Mouse (Mus musculus): ENCODE measurements at regions not wholly inside any gene's neighbourhood (a gene's known extent, or its start where the extent isn't known, plus 50 kb on each side); places are given as distances from the start of the nearest gene placed in this dataset.

- no peak for DNase-seq
Observed at GRCm38 (mm10) chr16:95886131-95886530, 104.6 kb downstream of the Psmg1 start.

DNA sequence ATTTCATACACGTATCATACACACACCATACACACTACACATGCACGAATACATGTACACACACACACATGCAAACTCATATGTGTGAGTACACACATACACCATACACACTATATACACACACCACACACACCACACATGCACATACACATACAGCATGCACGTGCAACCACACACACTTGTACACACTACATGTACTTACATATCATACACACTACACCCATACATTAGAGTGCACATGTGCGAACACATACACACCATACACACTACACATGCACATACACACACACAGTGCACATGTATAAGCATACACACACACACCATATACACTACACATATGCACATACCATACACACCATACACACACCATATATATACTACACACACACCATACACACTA, 117.5 kb downstream of the Psmg1 start:
- DNase-seq = no peak

- DNase-seq = no peak
Observed at GRCm38 (mm10) chr16:95872436-95872835, 118.3 kb downstream of the Psmg1 start.

GRCm38 (mm10) chr16:95870291-95870690, 120.5 kb downstream of the Psmg1 start:
- DNase-seq = no peak

DNA sequence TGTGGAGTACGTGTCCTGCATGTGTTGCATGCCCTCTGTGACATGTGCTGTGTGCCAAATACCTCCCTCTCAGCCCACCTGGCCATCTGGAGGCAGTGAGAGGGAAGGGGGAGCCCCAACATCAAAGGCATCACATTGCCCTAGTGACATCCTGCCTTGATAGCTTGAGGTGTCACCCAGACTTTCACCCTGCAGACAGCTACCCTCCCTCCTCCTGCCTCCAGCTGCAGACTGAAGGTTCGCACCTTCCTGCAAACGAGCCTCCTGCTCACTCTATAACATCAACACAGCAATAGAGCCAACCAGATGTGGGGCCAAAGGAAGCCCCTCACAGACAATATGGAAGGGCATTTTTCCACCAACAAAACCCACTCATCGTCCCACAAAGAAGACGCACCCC, 121.3 kb downstream of the Psmg1 start:
- no peak for DNase-seq

DNA sequence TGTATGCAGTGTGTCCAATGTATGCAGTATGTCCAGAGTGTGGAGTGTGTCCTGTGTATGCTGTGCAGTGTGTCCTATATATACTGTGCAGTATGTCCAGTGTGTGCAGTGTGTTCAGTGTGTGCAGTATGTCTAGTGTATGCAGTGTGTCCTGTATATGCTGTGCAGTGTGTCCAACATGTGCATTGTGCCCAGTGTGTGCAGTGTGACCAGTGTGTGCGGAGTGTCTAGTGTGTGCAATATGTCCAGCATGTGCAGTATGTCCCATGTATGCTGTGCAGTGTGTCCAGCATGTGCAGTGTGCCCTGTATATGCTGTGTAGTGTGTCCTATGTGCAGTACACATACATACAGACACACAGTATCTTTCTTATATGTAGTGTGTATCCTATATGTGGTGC, 121.9 kb downstream of the Psmg1 start:
- DNase-seq = no peak

GRCm38 (mm10) chr16:95867516-95867915, 123.2 kb downstream of the Psmg1 start:
- no peak for DNase-seq

DNA sequence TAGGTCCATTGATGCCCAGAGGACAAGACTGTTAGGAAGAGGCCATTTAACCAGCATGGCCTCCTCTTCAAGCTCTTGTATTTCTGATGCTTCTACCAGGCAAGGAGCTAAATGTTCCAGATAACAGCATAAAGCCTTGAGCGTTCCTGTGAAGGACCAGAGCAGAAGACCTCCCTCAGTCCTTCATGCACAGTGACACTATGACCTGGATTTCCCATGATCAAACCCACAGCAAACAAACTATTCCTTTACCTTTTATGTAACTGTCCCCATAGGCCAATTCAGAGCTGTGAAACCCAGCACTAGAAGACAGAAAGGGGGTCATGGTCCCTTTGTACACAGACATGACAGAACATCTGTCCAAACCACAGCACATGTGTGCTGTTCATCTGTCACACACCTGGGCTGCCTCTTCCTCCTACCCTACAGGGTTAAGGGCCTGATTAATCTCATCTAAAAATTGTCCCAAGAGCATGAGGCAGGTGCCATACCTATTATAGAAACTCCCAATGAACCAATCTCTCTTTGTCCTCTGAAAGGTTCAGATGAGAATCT, 123.8 kb downstream of the Psmg1 start:
- no peak for DNase-seq

GRCm38 (mm10) chr16:95865603-95866002, 125.2 kb downstream of the Psmg1 start:
- no peak for DNase-seq

GRCm38 (mm10) chr16:95864646-95865045, 126.1 kb downstream of the Psmg1 start:
- no peak for DNase-seq

GRCm38 (mm10) chr16:95864106-95864505, 126.7 kb downstream of the Psmg1 start:
- DNase-seq = peak in 1 of 2 experiments; percentile 4

DNA sequence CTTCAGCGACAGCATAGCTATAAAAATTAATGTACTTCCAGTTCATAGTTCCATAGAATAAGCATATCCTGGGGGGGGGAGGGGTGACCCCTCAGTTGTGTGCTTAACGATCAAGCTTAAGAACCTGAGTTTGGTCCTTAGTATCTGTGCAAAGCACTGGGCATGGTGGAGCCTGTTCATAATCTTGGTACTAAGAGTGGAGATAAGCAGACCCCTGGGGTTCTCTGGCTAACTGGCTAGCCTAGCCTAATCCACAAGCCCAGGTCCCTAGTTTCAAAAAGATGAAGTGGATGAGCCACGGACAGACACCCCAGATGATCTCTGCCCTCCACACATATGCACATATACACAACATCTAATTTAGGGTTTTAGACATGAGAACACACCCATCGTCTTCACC, 127.2 kb downstream of the Psmg1 start:
- no peak for DNase-seq

DNA sequence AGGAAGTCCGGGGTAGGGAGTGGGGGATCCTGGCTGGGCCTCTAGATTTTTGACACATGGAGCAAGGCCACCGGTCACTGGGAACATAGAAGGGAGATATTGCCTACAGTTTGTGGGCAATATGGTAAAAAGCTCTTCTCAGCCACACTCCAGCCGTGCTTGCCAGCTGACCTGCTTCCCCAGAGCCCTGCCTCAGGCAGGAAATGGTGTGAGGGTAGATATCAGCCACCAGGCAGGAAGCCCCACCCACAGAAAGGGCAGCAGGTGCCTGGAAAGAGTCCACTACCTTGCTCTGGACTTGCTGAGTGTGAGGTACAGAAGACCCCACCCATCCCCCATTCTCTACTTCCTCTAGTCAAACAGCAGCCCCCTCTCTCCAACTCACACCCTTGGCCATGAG, 128.1 kb downstream of the Psmg1 start:
- DNase-seq = no peak

GRCm38 (mm10) chr16:95861231-95861690, 129.5 kb downstream of the Psmg1 start:
- DNase-seq = no peak

GRCm38 (mm10) chr16:95860810-95861209, 129.9 kb downstream of the Psmg1 start:
- no peak for DNase-seq

- DNase-seq = no peak
Observed at GRCm38 (mm10) chr16:95860111-95860510, 130.6 kb downstream of the Psmg1 start.

- no peak for DNase-seq
Observed at GRCm38 (mm10) chr16:95857403-95857802, 133.4 kb downstream of the Psmg1 start.

- peak in 1 of 2 experiments; percentile 9 for DNase-seq
Observed at GRCm38 (mm10) chr16:95855230-95855629, 135.5 kb downstream of the Psmg1 start.

GRCm38 (mm10) chr16:95851907-95852306, 138.9 kb downstream of the Psmg1 start:
- no peak for DNase-seq

GRCm38 (mm10) chr16:95848555-95849082, 142.1 kb downstream of the Psmg1 start:
- DNase-seq = no peak

GRCm38 (mm10) chr16:95847765-95848483, 142.8 kb downstream of the Psmg1 start:
- no peak for DNase-seq

DNA sequence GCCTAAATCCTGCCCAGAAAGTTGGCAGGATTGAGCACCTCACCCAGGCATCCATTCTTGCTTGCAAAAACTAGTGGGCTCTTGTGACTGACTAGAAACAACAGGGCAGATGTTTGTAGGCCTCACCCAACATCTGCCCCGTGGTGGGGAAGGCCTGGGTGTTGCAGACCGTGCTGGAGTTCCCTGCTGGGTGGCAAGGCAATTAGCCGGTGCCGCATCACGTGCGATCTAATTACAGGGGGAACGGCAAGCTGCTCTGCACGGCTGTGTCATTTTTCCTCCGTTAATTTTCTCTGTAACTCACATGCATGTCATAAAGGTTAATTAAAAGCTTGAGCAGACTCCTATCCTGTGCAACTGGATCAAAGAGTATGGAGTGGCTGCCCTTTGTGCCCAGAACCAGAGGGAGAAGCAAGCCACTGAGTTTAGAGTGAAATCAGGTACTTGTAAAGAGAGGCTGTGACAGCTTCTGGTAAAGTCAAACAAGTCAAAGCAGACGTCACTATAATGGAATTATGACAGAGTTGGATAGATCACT, 143.5 kb downstream of the Ets2 start:
- no peak for DNase-seq

DNA sequence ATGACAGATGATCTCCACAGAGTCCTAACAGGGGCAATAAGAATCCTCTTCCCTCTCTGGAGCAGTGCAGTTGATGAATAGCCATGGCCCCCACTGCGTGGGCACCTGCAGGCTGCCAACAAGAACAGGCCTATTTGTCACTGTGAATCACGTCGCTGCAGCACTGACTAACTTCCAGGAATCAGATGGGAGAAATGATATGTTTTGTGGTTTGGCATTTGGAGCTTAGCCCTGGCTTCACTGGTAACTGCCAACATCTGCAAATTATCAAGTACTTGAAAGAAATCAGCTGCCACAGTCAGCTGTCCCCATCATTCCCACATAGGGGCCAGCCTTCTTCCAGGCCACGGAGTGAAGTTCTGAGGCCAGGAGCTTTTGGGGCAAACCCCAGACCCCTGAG, 142.8 kb downstream of the Ets2 start:
- peak in 1 of 2 experiments; percentile 16 for DNase-seq

- DNase-seq = no peak
Observed at GRCm38 (mm10) chr16:95842766-95843165, 140.9 kb downstream of the Ets2 start.

All from cerebellum, adult 18-20 months (tissue).